Mouse (Mus musculus) lung, postnatal 0 days (tissue): Measurements from ENCODE around the gene Zfp524.

ENCODE experiments used
- CTCF ChIP-seq: IDR thresholded peaks from 2 replicates; pipeline ENCODE4 v1.5.1; 2016; ENCODE audit warnings: antibody characterized with exemption, mild to moderate bottlenecking
- EP300 ChIP-seq: IDR thresholded peaks from 2 replicates; pipeline ENCODE4 v1.6.1; 2016; ENCODE audit warnings: antibody characterized with exemption, mild to moderate bottlenecking, control low read depth

DNA sequence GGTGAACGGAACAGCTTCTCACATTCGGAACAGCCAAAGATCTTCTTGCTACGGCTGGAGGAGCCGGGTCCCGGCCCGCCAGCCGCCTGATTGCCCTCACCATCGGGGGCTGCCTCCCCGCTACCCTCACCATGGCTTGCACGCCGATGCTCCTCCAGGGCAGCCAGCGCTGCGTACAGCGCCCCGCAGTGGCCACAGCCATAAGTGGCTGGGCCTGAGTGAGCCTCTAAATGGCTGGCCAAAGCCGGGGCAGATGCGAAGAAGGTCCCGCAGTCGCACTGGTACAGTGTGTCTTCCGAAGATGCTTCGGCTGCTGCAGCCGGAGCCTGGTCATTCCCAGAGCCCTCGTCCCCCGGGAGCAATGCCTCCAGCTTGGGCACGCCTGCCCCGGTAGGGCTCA is 6.0 kb upstream of the Zfp524 start:
- TF ChIP-seq CTCF = peak; percentile 10; the same call in 1 of the 2 replicates
- TF ChIP-seq EP300 = no peak
